12 mouse cellular contexts compared by ENCODE assay signal in genomic region chr9:85743358-85743757, GRCm38 (mm10).
"Had no signal": no experiment of that assay in that cellular context is flagged by ENCODE, and none has a peak within 500 bp of the region (broad histone marks: within the 10 kb centered on the region; RNA-seq: fewer than 3 reads in every experiment).

No protein-coding gene starts in this region.

- H3K4me3 ChIP-seq: limb, embryonic 12.5 days; liver, embryonic 13.5 days; lung, embryonic 15.5 days; midbrain, embryonic 13.5 days; myocyte had no signal

- ATAC-seq: liver, postnatal 0 days; midbrain, embryonic 13.5 days had no signal

- H3K9me3 ChIP-seq: limb, embryonic 12.5 days; liver, embryonic 13.5 days; lung, embryonic 15.5 days; midbrain, embryonic 13.5 days had no signal

- DNase-seq: kidney, postnatal 36 days; layer of hippocampus, adult 9-11 months; layer of hippocampus, postnatal 36 days; liver; liver, embryonic 13.5 days; liver, postnatal 0 days; lung, postnatal 14 days; thymus, postnatal 36 days had no signal

- H3K4me2 ChIP-seq: limb, embryonic 12.5 days; liver, embryonic 13.5 days; lung, embryonic 15.5 days; midbrain, embryonic 13.5 days had no signal

- H3K27ac ChIP-seq: limb, embryonic 12.5 days; liver, embryonic 13.5 days; lung, embryonic 15.5 days; midbrain, embryonic 13.5 days had no signal

- H3K9ac ChIP-seq: limb, embryonic 12.5 days; liver, embryonic 13.5 days; liver, postnatal 0 days; lung, embryonic 15.5 days; midbrain, embryonic 13.5 days had no signal

- H3K27me3 ChIP-seq: limb, embryonic 12.5 days; liver, embryonic 13.5 days; lung, embryonic 15.5 days; midbrain, embryonic 13.5 days had no signal
